Mouse (Mus musculus) forebrain, embryonic 13.5 days (tissue): ENCODE measurements around the gene Mgat1. TPM values are rescaled to one million over a fixed set of nuclear protein-coding genes. Genes with fewer than 3 reads are reported as not detected.
A peak's percentile ranks its signal among the peaks of the same experiment; 100 is the strongest.

Experiments used
- ATAC-seq: fragments of 200-750 bp; cut with Nextera tagmentation; 2 replicates; pipeline ENCODE4 v1.8.0; 2017
- H3K27ac ChIP-seq: fragments of 300-500 bp; sonication (generic); 2 replicates; pipeline ENCODE4 v1.5.1; 2015; ENCODE audit warnings: inconsistent platforms, mild to moderate bottlenecking, moderate library complexity
- H3K27me3 ChIP-seq: fragments of 300-500 bp; sonication (generic); 2 replicates; pipeline ENCODE4 v1.6.1; 2015; ENCODE audit warnings: mild to moderate bottlenecking, inconsistent platforms
- H3K36me3 ChIP-seq: fragments of 300-500 bp; sonication (generic); 2 replicates; pipeline ENCODE4 v1.6.1; 2015; ENCODE audit warnings: mild to moderate bottlenecking, inconsistent platforms; ENCODE audit not compliant: poor library complexity, severe bottlenecking
- H3K4me1 ChIP-seq: fragments of 300-500 bp; sonication (generic); 2 replicates; pipeline ENCODE4 v1.6.1; 2015; ENCODE audit warnings: inconsistent platforms
- H3K4me2 ChIP-seq: fragments of 300-500 bp; sonication (generic); 2 replicates; pipeline ENCODE4 v1.6.1; 2015; ENCODE audit warnings: inconsistent platforms, mild to moderate bottlenecking, moderate library complexity
- H3K4me3 ChIP-seq: fragments of 300-500 bp; sonication (generic); 2 replicates; pipeline ENCODE4 v1.5.1; 2015; ENCODE audit warnings: mild to moderate bottlenecking, inconsistent platforms
- H3K9ac ChIP-seq: fragments of 300-500 bp; sonication (generic); 2 replicates; pipeline ENCODE4 v1.6.1; 2015; ENCODE audit warnings: mild to moderate bottlenecking, inconsistent platforms
- H3K9me3 ChIP-seq: fragments of 300-500 bp; sonication (generic); replicated peaks from 2 replicates; pipeline ENCODE4 v1.6.1; 2016; ENCODE audit warnings: inconsistent platforms
- WGBS: fragments of 180-500 bp; shearing (Covaris S2); methylation state at CpG from one replicate; pipeline ENCODE4 v1.1.7; 2015; 5-methylcytosine and 5-hydroxymethylcytosine counted together
- polyA plus RNA-seq: library from polyadenylated mRNA; unstranded; fragments of >200 nt; fragmentation: Nextera tagmentation; extraction: Ambion mirVana; gene quantifications from 2 replicates; pipeline ENCODE4 v1.2.1, GENCODE M21; 2015

Mgat1 gene
- polyA plus RNA-seq, 1 experiment from 2014 or later, result 25.5 TPM

GRCm38 (mm10) chr11:49212577-49212976, 31.4 kb upstream of the Mgat1 start:
- Histone ChIP-seq H3K4me2 (no peak overlapping the region), H3K9ac (no peak overlapping the region), H3K36me3 (peaks cover 52% of the 10 kb centered on the region), H3K4me3 (no peak overlapping the region), H3K9me3 (no peaks in the 10 kb centered on the region), H3K27me3 (no peaks in the 10 kb centered on the region), H3K27ac (no peak overlapping the region), H3K4me1 (peaks cover 11% of the 10 kb centered on the region)
- ATAC-seq, result no peak

GRCm38 (mm10) chr11:49213505-49213904, 30.5 kb upstream of the Mgat1 start:
- Histone ChIP-seq H3K27me3 (no peaks in the 10 kb centered on the region), H3K4me1 (peaks cover 7% of the 10 kb centered on the region), H3K4me2 (no peak overlapping the region), H3K9me3 (no peaks in the 10 kb centered on the region), H3K4me3 (no peak overlapping the region), H3K9ac (no peak overlapping the region), H3K36me3 (peaks cover 53% of the 10 kb centered on the region), H3K27ac (no peak overlapping the region)
- ATAC-seq, result no peak
- WGBS, result 96% methylated on average over 1 of the region's 1 CpGs

GRCm38 (mm10) chr11:49219271-49219670, 24.7 kb upstream of the Mgat1 start:
- Histone ChIP-seq H3K9ac (no peak overlapping the region), H3K36me3 (peaks cover 33% of the 10 kb centered on the region), H3K27ac (no peak overlapping the region), H3K4me2 (no peak overlapping the region), H3K4me3 (no peak overlapping the region), H3K27me3 (no peaks in the 10 kb centered on the region), H3K9me3 (no peaks in the 10 kb centered on the region), H3K4me1 (no peaks in the 10 kb centered on the region)
- 93% methylated on average over 2 of the region's 2 CpGs for WGBS
- no peak for ATAC-seq

- H3K27ac ChIP-seq, result no peak overlapping the region
- H3K9me3 ChIP-seq, result no peaks in the 10 kb centered on the region
- no peaks in the 10 kb centered on the region for H3K36me3 ChIP-seq
- H3K4me3 ChIP-seq, result no peak overlapping the region
- H3K27me3 ChIP-seq, result no peaks in the 10 kb centered on the region
- 70% methylated on average over 1 of the region's 1 CpGs for WGBS
- no peak overlapping the region for H3K4me2 ChIP-seq
- no peak for ATAC-seq
- no peak overlapping the region for H3K9ac ChIP-seq
- no peaks in the 10 kb centered on the region for H3K4me1 ChIP-seq
Observed at GRCm38 (mm10) chr11:49224455-49224854, 19.5 kb upstream of the Mgat1 start.

GRCm38 (mm10) chr11:49232781-49233180, 11.2 kb upstream of the Mgat1 start:
- H3K9ac ChIP-seq, result no peak overlapping the region
- no peak for ATAC-seq
- H3K27me3 ChIP-seq, result no peaks in the 10 kb centered on the region
- no peaks in the 10 kb centered on the region for H3K9me3 ChIP-seq
- 83% methylated on average over 3 of the region's 3 CpGs for WGBS
- H3K36me3 ChIP-seq, result no peaks in the 10 kb centered on the region
- H3K4me1 ChIP-seq, result no peaks in the 10 kb centered on the region
- no peak overlapping the region for H3K4me3 ChIP-seq
- no peak overlapping the region for H3K27ac ChIP-seq
- H3K4me2 ChIP-seq, result no peak overlapping the region

GRCm38 (mm10) chr11:49235459-49236207, 8.4 kb upstream of the Mgat1 start:
- Histone ChIP-seq H3K9me3 (no peaks in the 10 kb centered on the region), H3K27me3 (no peaks in the 10 kb centered on the region), H3K4me2 (no peak overlapping the region), H3K4me1 (no peaks in the 10 kb centered on the region), H3K9ac (no peak overlapping the region), H3K27ac (no peak overlapping the region), H3K36me3 (no peaks in the 10 kb centered on the region), H3K4me3 (no peak overlapping the region)
- ATAC-seq, result no peak
- 69% methylated on average over 3 of the region's 3 CpGs for WGBS

- ATAC-seq, result no peak
- Histone ChIP-seq H3K27ac (no peak overlapping the region), H3K4me1 (no peaks in the 10 kb centered on the region), H3K9ac (no peak overlapping the region), H3K9me3 (no peaks in the 10 kb centered on the region), H3K36me3 (no peaks in the 10 kb centered on the region), H3K27me3 (no peaks in the 10 kb centered on the region), H3K4me3 (no peak overlapping the region), H3K4me2 (no peak overlapping the region)
- WGBS, result 83% methylated on average over 1 of the region's 1 CpGs
Observed at GRCm38 (mm10) chr11:49236891-49237290, 7.1 kb upstream of the Mgat1 start.

GRCm38 (mm10) chr11:49237532-49237931, 6.5 kb upstream of the Mgat1 start:
- 87% methylated on average over 2 of the region's 2 CpGs for WGBS
- Histone ChIP-seq H3K9ac (no peak overlapping the region), H3K27ac (no peak overlapping the region), H3K9me3 (no peaks in the 10 kb centered on the region), H3K36me3 (no peaks in the 10 kb centered on the region), H3K4me3 (no peak overlapping the region), H3K4me2 (no peak overlapping the region), H3K4me1 (no peaks in the 10 kb centered on the region), H3K27me3 (no peaks in the 10 kb centered on the region)
- ATAC-seq, result no peak

GRCm38 (mm10) chr11:49240310-49240709, 3.7 kb upstream of the Mgat1 start:
- H3K9me3 ChIP-seq, result no peaks in the 10 kb centered on the region
- no peak for ATAC-seq
- no peaks in the 10 kb centered on the region for H3K36me3 ChIP-seq
- H3K27me3 ChIP-seq, result no peaks in the 10 kb centered on the region
- no peak overlapping the region for H3K4me3 ChIP-seq
- 93% methylated on average over 1 of the region's 1 CpGs for WGBS
- H3K9ac ChIP-seq, result no peak overlapping the region
- H3K4me2 ChIP-seq, result no peak overlapping the region
- H3K4me1 ChIP-seq, result peaks cover 13% of the 10 kb centered on the region
- H3K27ac ChIP-seq, result no peak overlapping the region

GRCm38 (mm10) chr11:49240874-49241273, 3.1 kb upstream of the Mgat1 start:
- WGBS, result 86% methylated on average over 4 of the region's 4 CpGs
- Histone ChIP-seq H3K27ac (no peak overlapping the region), H3K4me2 (no peak overlapping the region)

GRCm38 (mm10) chr11:49241471-49241870, 2.5 kb upstream of the Mgat1 start:
- Histone ChIP-seq H3K4me3 (no peak overlapping the region), H3K27me3 (no peaks in the 10 kb centered on the region), H3K27ac (no peak overlapping the region), H3K36me3 (no peaks in the 10 kb centered on the region), H3K9ac (no peak overlapping the region), H3K9me3 (no peaks in the 10 kb centered on the region), H3K4me2 (no peak overlapping the region), H3K4me1 (peaks cover 20% of the 10 kb centered on the region)
- WGBS, result 63% methylated on average over 1 of the region's 1 CpGs
- no peak for ATAC-seq

More at GRCm38 (mm10) chr11:49240874-49241273, 3.1 kb upstream of the Mgat1 start:
- Histone ChIP-seq H3K9ac (no peak overlapping the region), H3K36me3 (no peaks in the 10 kb centered on the region), H3K4me1 (peaks cover 18% of the 10 kb centered on the region), H3K27me3 (no peaks in the 10 kb centered on the region), H3K4me3 (no peak overlapping the region), H3K9me3 (no peaks in the 10 kb centered on the region)
- ATAC-seq, result no peak

- ATAC-seq, result 0 out of 2 replicates have a peak, but pooled peaks have one; percentile 6
- H3K4me3 ChIP-seq, result peak overlapping the region; percentile 65
- WGBS, result 20% methylated on average over 11 of the region's 11 CpGs
Observed at GRCm38 (mm10) chr11:49242944-49243626, 906 bp upstream of the Mgat1 start.

More at GRCm38 (mm10) chr11:49242944-49243626, 906 bp upstream of the Mgat1 start:
- Histone ChIP-seq H3K27ac (peak overlapping the region; percentile 92), H3K4me2 (peak overlapping the region; percentile 69), H3K9me3 (no peaks in the 10 kb centered on the region), H3K36me3 (no peaks in the 10 kb centered on the region), H3K27me3 (no peaks in the 10 kb centered on the region), H3K9ac (peak overlapping the region; percentile 78), H3K4me1 (peaks cover 28% of the 10 kb centered on the region)
